Mouse (Mus musculus) MEL (cell line): ENCODE measurements around the gene Gm16368.
"Not testable (repeated sequence)": the region's sequence is repeated elsewhere in the genome, so short reads cannot be mapped to it uniquely, and the experiment has no call there.

ENCODE experiments used
- CTCF ChIP-seq, 3 experiments: IDR thresholded peaks in 2 of 3; conservative IDR thresholded peaks in 1 of 3; 2 replicates each; pipeline ENCODE4 v1.5.1; 2011 to 2012; ENCODE audit warnings: low read length in 3 of 3, low read depth in 2 of 3, mild to moderate bottlenecking in 2 of 3, improper control_type of control experiment in 1 of 3, inconsistent platforms in 1 of 3, mixed read lengths in 1 of 3, moderate library complexity in 1 of 3; ENCODE audit not compliant: control insufficient read depth in 1 of 3, insufficient read depth in 1 of 3, poor library complexity in 1 of 3, severe bottlenecking in 1 of 3
- ELF1 ChIP-seq: IDR thresholded peaks from 2 replicates; pipeline ENCODE4 v1.6.1; 2014; ENCODE audit warnings: low read depth, mild to moderate bottlenecking, inconsistent platforms, low read length, improper control_type of control experiment, moderate library complexity
- EP300 ChIP-seq, 2 experiments: IDR thresholded peaks; 2 replicates each; pipeline ENCODE4 v1.6.1; 2011; ENCODE audit warnings: improper control_type of control experiment in 2 of 2, low read length in 2 of 2, low read depth in 1 of 2, mild to moderate bottlenecking in 1 of 2
- TAL1 ChIP-seq: IDR thresholded peaks from 2 replicates; pipeline ENCODE4 v1.6.1; 2012; ENCODE audit warnings: mild to moderate bottlenecking, inconsistent platforms, low read length, moderate library complexity, mixed read lengths
- USF1 ChIP-seq: IDR thresholded peaks from 2 replicates; pipeline ENCODE4 v1.6.1; 2014; ENCODE audit warnings: low read depth, mild to moderate bottlenecking, inconsistent platforms, low read length, improper control_type of control experiment, moderate library complexity
- USF2 ChIP-seq, 2 experiments: IDR thresholded peaks; 2 replicates each; pipeline ENCODE4 v1.6.1; 2011 to 2012; ENCODE audit warnings: improper control_type of control experiment in 2 of 2, low read length in 2 of 2, borderline replicate concordance in 1 of 2, inconsistent platforms in 1 of 2, low read depth in 1 of 2, mild to moderate bottlenecking in 1 of 2; ENCODE audit not compliant: insufficient read depth in 1 of 2
- ZNF384 ChIP-seq: IDR thresholded peaks from 2 replicates; pipeline ENCODE4 v1.6.1; 2012; ENCODE audit warnings: low read depth, mild to moderate bottlenecking, inconsistent platforms, low read length, improper control_type of control experiment

- TF ChIP-seq ELF1; EP300 (IDR thresholded peaks at IDR 0.05; ENCODE audit: low read depth in 1 of 2, low read length in 2 of 2); CTCF (IDR thresholded peaks at IDR 0.05 in 2 of 3, conservative IDR thresholded peaks at IDR 0.05 in 1 of 3; ENCODE audit: control insufficient read depth in 1 of 3, insufficient read depth in 1 of 3, low read depth in 2 of 3, low read length in 3 of 3, poor library complexity in 1 of 3, severe bottlenecking in 1 of 3); ZNF384; USF1; TAL1; USF2 (IDR thresholded peaks at IDR 0.05; ENCODE audit: borderline replicate concordance in 1 of 2, insufficient read depth in 1 of 2, low read depth in 1 of 2, low read length in 2 of 2): not testable (repeated sequence)
Observed at GRCm38 (mm10) chr12:88045226-88045625, 38.3 kb upstream of the Gm16368 start.
